Mouse (Mus musculus): ENCODE results near the gene Psmc2. TPM values are rescaled to one million over a fixed set of nuclear protein-coding genes. Genes with fewer than 3 reads are reported as not detected.

The Psmc2 gene
- polyA plus RNA-seq, 1 experiment from 2014 or later = 170 TPM

DNA sequence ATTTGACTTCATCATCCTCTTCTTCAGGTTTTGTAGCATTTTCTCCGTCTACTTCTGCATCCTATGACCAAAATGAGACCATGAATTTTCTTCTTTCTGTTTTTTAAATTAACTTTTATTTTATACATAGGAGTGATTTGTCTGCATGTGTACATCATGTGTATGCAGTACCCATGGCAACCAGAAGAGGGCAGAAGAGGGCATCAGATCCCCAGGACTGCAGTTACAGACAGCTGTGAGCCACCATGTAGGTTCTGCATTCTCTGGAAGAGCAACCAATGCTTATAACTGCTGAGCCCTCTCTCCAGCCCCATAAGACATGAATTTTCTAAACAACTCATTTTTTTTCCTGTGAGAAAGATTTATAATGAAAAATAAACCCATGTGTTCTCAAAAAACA lies 28.9 kb downstream of the Psmc2 start:
- no peaks in the 10 kb centered on the region for H3K4me1 ChIP-seq
- WGBS = 61% methylated on average over 1 of the region's 1 CpGs
- H3K36me3 ChIP-seq = no peaks in the 10 kb centered on the region
- H3K27me3 ChIP-seq = no peaks in the 10 kb centered on the region
- H3K9me3 ChIP-seq = no peaks in the 10 kb centered on the region
- no peak overlapping the region for H3K9ac ChIP-seq
- no peak overlapping the region for H3K4me3 ChIP-seq
- no peak overlapping the region for H3K27ac ChIP-seq
- ATAC-seq (ENCODE audit: insufficient number of reproducible peaks, low FRiP score, low TSS enrichment, low read depth) = no peak
- H3K4me2 ChIP-seq = no peak overlapping the region

DNA sequence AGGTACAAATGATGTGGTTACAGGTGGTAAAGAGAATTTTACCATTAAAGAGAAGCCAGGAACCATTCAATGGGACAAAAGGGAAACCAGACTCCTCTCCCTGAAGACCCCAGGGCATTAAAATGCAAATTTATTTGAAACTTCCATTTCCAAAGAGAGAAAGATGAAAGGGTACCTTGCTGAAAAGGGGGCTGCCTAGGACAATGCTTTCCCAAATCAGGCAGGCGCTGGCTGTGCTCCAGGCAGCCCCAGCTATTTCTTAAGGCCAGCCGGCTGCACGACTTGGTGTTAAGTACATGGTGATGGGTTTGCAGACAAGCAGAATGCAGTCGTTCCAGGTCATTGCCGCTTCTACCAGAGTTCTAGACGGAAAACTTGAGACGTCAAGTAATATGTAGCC lies 41.3 kb downstream of the Psmc2 start:
- Histone ChIP-seq H3K27me3 (no peaks in the 10 kb centered on the region), H3K4me3 (no peak overlapping the region), H3K4me1 (no peaks in the 10 kb centered on the region), H3K9me3 (no peaks in the 10 kb centered on the region), H3K4me2 (no peak overlapping the region), H3K27ac (no peak overlapping the region), H3K36me3 (no peaks in the 10 kb centered on the region), H3K9ac (no peak overlapping the region)
- WGBS = 52% methylated on average over 7 of the region's 7 CpGs
- ATAC-seq (ENCODE audit: insufficient number of reproducible peaks, low FRiP score, low TSS enrichment, low read depth) = no peak

DNA sequence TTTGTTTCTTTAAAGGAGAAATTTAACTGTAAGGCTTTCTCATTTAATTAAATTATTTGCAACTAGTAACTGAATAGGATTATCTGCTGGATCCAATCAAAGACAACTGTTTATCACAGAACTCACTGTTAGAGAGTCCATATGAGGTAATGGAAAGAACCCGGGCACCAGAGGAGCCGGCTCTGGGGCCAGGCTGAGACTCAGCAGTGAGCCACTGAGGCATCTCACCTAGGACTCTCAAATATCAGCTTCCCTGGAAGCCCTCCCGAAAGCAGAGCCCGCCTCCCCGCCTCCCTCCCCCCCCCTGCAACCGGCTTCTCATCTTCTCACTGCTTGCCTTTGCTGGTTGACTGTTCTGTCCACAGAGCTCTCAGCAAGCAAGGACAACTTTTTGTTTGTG lies 42.6 kb downstream of the Psmc2 start:
- no peaks in the 10 kb centered on the region for H3K4me1 ChIP-seq
- no peaks in the 10 kb centered on the region for H3K36me3 ChIP-seq
- no peaks in the 10 kb centered on the region for H3K9me3 ChIP-seq
- no peak overlapping the region for H3K27ac ChIP-seq
- no peak overlapping the region for H3K4me2 ChIP-seq
- no peak for ATAC-seq (ENCODE audit: insufficient number of reproducible peaks, low FRiP score, low TSS enrichment, low read depth)
- H3K27me3 ChIP-seq = no peaks in the 10 kb centered on the region
- no peak overlapping the region for H3K9ac ChIP-seq
- no peak overlapping the region for H3K4me3 ChIP-seq
- WGBS = 21% methylated on average over 6 of the region's 6 CpGs

DNA sequence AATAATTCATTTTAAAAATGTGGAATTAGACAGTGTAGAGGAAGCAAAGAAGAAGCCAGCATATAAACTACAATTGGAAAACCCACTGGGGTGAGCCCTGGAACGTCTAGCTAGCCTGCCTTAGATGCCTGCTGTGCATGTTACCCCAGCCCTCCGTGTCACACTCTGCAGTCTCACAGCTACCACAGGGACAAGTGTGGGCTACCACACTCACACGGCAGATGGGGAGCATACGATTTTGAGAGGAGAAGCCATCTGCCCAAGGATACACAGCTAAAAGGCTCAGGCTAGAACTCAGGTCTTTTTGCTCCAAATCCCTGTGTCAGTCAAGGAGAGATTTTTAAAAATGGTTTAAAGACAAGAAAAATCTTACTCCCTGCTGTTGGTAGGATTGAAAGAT lies 43.8 kb downstream of the Psmc2 start:
- 62% methylated on average over 4 of the region's 4 CpGs for WGBS
- ATAC-seq (ENCODE audit: insufficient number of reproducible peaks, low FRiP score, low TSS enrichment, low read depth) = no peak
- no peaks in the 10 kb centered on the region for H3K9me3 ChIP-seq
- H3K4me3 ChIP-seq = no peak overlapping the region
- no peak overlapping the region for H3K4me2 ChIP-seq
- no peaks in the 10 kb centered on the region for H3K4me1 ChIP-seq
- H3K36me3 ChIP-seq = no peaks in the 10 kb centered on the region
- H3K27ac ChIP-seq = no peak overlapping the region
- H3K9ac ChIP-seq = no peak overlapping the region
- H3K27me3 ChIP-seq = no peaks in the 10 kb centered on the region

DNA sequence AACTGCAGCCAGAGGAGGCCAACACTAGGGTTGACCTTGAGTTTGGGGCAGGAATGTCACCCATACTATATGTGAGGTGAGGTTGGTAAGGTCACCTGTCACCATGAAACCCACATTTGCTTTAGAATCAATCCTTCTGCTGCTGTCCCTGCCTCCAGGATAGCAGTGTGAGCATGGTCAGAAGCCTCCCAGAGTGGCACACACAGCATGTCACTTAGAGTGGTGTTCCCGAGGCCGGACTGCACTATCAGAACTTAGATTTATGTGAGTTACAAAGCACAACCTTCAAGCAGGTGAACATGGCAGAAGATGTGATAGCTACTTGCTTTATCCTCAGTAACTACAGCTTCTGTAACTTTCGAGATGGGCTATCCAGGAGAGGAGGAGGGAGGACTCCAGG lies 46.7 kb downstream of the Psmc2 start:
- H3K9ac ChIP-seq = no peak overlapping the region
- no peak overlapping the region for H3K4me2 ChIP-seq
- no peaks in the 10 kb centered on the region for H3K36me3 ChIP-seq
- no peaks in the 10 kb centered on the region for H3K4me1 ChIP-seq
- no peaks in the 10 kb centered on the region for H3K27me3 ChIP-seq
- H3K27ac ChIP-seq = no peak overlapping the region
- 73% methylated on average over 3 of the region's 3 CpGs for WGBS
- H3K4me3 ChIP-seq = no peak overlapping the region
- H3K9me3 ChIP-seq = no peaks in the 10 kb centered on the region
- ATAC-seq (ENCODE audit: insufficient number of reproducible peaks, low FRiP score, low TSS enrichment, low read depth) = no peak

DNA sequence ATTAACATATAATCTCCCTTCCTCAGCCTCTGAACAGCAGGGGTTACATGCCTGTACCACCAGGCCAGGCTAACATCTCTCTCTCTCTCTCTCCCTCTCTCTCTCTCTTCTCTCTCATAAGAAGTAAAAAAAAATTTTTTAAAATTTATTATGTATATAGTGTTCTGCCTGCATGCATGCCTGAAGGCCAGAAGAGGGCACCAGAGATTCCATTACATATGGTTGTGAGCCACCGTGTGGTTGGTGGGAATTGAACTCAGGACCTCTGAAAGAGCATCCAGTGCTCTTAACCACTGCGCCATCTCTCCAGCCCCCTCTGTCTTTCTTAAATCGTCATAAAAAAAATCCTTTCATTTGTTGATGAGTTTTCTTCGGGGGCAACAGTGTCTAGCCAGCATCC lies 59.6 kb downstream of the Psmc2 start:
- H3K27ac ChIP-seq = no peak overlapping the region
- no peak overlapping the region for H3K4me2 ChIP-seq
- H3K9ac ChIP-seq = no peak overlapping the region
- WGBS = 73% methylated on average over 4 of the region's 4 CpGs
- H3K4me3 ChIP-seq = no peak overlapping the region
- no peaks in the 10 kb centered on the region for H3K36me3 ChIP-seq
- H3K27me3 ChIP-seq = no peaks in the 10 kb centered on the region
- no peak for ATAC-seq (ENCODE audit: insufficient number of reproducible peaks, low FRiP score, low TSS enrichment, low read depth)
- no peaks in the 10 kb centered on the region for H3K4me1 ChIP-seq
- H3K9me3 ChIP-seq = no peaks in the 10 kb centered on the region

DNA sequence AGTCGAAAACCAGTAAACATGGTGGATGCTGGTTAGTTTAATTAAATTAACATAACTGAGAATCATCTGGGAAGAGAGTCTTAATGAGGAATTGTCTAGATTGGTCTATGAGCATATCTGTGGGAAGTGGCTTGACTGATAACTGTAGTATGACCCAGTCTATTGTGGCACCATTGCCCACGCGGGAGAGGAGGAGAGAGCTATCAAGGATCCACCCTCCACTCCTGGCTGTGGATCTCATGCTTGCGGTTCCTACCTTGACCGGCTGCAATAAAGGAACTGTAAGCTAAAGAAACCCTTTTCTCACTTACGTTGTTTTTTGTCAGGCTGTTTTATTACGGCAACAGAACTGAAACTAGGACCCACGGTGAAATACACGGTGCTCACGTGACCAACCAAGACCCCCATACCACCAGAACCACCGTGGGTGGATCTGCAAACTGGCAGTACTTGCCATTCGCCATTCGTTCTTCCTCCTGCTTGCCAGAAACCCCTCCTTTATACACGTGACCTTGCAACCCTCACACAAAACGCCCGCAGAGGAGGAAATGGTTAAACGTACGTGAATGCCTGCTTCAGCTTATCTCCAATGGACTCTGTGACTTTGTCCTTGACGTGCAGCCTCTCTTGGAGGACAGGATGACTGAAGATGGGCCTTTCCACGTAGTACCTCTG lies 61.7 kb downstream of the Psmc2 start:
- no peak overlapping the region for H3K9ac ChIP-seq
- H3K27ac ChIP-seq = no peak overlapping the region
- H3K4me1 ChIP-seq = no peaks in the 10 kb centered on the region
- no peak for ATAC-seq (ENCODE audit: insufficient number of reproducible peaks, low FRiP score, low TSS enrichment, low read depth)
- no peaks in the 10 kb centered on the region for H3K27me3 ChIP-seq
- no peak overlapping the region for H3K4me2 ChIP-seq
- H3K36me3 ChIP-seq = no peaks in the 10 kb centered on the region
- no peaks in the 10 kb centered on the region for H3K9me3 ChIP-seq
- WGBS = 80% methylated on average over 20 of the region's 20 CpGs
- H3K4me3 ChIP-seq = no peak overlapping the region

DNA sequence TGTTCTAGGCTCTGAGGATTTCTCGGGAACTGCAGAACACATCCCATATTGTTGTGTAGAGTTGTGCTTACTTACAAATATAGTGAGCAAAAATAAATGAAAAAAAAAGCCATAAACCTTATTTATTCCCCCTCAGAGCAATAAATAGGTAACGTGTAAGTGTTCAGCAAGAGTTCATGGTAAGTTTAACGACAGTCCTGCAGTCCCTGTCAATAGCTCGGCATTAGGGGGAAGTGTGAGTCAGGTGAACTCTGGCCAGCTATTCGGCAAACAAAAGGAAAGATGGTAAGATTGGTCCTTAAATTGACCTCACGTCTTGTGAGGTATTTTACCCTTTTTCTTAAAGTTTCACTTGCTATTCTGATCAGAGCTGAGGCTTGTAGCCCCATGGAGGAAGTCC lies 62.4 kb downstream of the Psmc2 start:
- ATAC-seq (ENCODE audit: insufficient number of reproducible peaks, low FRiP score, low TSS enrichment, low read depth) = no peak
- H3K9me3 ChIP-seq = no peaks in the 10 kb centered on the region
- no peaks in the 10 kb centered on the region for H3K4me1 ChIP-seq
- no peaks in the 10 kb centered on the region for H3K36me3 ChIP-seq
- H3K4me2 ChIP-seq = no peak overlapping the region
- no peaks in the 10 kb centered on the region for H3K27me3 ChIP-seq
- WGBS = 47% methylated on average over 6 of the region's 6 CpGs
- no peak overlapping the region for H3K9ac ChIP-seq
- no peak overlapping the region for H3K4me3 ChIP-seq
- H3K27ac ChIP-seq = no peak overlapping the region

DNA sequence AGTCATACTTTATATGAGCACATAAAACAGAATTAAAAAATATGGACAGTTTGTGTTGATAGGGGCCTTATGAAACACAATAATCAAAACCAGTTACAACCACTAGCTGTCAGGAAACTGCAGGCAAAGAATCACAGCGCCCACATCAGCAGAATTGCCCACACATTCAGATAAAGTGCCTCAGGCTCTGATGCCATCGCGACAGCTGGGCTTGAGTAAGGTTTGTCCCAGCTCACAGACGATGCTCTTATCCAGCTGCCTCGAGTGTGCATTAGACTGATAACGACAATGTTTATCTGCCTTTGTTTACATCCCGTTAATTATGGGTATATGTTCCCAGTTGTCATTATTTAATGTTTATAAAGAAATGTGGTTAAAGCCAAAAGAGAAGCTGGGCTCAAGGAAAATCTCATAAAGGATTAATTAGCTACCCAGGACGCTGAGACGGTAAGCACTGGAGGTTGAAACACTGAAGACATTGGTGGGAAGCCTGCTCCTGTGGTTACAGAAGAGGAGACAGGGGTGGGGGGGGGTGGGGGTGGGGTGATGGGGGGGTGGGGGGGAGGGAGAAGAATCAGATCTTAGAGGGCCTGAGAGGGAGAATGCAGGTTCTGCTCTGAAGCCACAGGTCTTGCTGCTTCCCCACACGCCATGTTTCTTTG lies 66.7 kb downstream of the Psmc2 start:
- H3K36me3 ChIP-seq = no peaks in the 10 kb centered on the region
- H3K4me3 ChIP-seq = no peak overlapping the region
- H3K4me2 ChIP-seq = no peak overlapping the region
- no peaks in the 10 kb centered on the region for H3K27me3 ChIP-seq
- WGBS = 48% methylated on average over 10 of the region's 10 CpGs
- no peaks in the 10 kb centered on the region for H3K4me1 ChIP-seq
- no peak overlapping the region for H3K27ac ChIP-seq
- ATAC-seq (ENCODE audit: insufficient number of reproducible peaks, low FRiP score, low TSS enrichment, low read depth) = no peak
- no peaks in the 10 kb centered on the region for H3K9me3 ChIP-seq
- no peak overlapping the region for H3K9ac ChIP-seq

Other genes with a start within 250 kb of the Psmc2 start
- gene Lrrc17, start 241.7 kb upstream of the Psmc2 start, polyA plus RNA-seq (2015; fragmentation: Nextera tagmentation; extraction: Ambion mirVana) = 106 and 121 TPM in 2 replicates
- gene Fbxl13, start 139.6 kb upstream of the Psmc2 start, polyA plus RNA-seq (2015; fragmentation: Nextera tagmentation; extraction: Ambion mirVana) = 0.27 TPM in 1 of 2 replicates, not detected in the other
- 27.5 and 35.7 TPM in 2 replicates for gene Armc10, start 139.5 kb upstream of the Psmc2 start, polyA plus RNA-seq (2015; fragmentation: Nextera tagmentation; extraction: Ambion mirVana)
- 1.8 and 2.0 TPM in 2 replicates for gene Napepld, start 83.9 kb upstream of the Psmc2 start, polyA plus RNA-seq (2015; fragmentation: Nextera tagmentation; extraction: Ambion mirVana)
- gene Pmpcb, start 48.1 kb upstream of the Psmc2 start, polyA plus RNA-seq (2015; fragmentation: Nextera tagmentation; extraction: Ambion mirVana) = 67.7 and 80.0 TPM in 2 replicates
- gene Dnajc2, start within 50 bp of the Psmc2 start, polyA plus RNA-seq (2015; fragmentation: Nextera tagmentation; extraction: Ambion mirVana) = 51.0 and 52.1 TPM in 2 replicates
- 0.06 TPM in 1 of 2 replicates, not detected in the other for gene Slc26a5, start 80.3 kb downstream of the Psmc2 start, polyA plus RNA-seq (2015; fragmentation: Nextera tagmentation; extraction: Ambion mirVana)

Data from limb, embryonic 15.5 days (tissue).